Mouse (Mus musculus) forebrain, embryonic 13.5 days (tissue): ENCODE results near the gene Prr15l. TPM values are rescaled to one million over a fixed set of nuclear protein-coding genes. Genes with fewer than 3 reads are reported as not detected.
A peak's percentile ranks its signal among the peaks of the same experiment; 100 is the strongest.

Source experiments
- ATAC-seq: fragments of 200-750 bp; cut with Nextera tagmentation; 2 replicates; pipeline ENCODE4 v1.8.0; 2017
- H3K27ac ChIP-seq: fragments of 300-500 bp; sonication (generic); 2 replicates; pipeline ENCODE4 v1.5.1; 2015; ENCODE audit warnings: inconsistent platforms, mild to moderate bottlenecking, moderate library complexity
- H3K27me3 ChIP-seq: fragments of 300-500 bp; sonication (generic); 2 replicates; pipeline ENCODE4 v1.6.1; 2015; ENCODE audit warnings: mild to moderate bottlenecking, inconsistent platforms
- H3K36me3 ChIP-seq: fragments of 300-500 bp; sonication (generic); 2 replicates; pipeline ENCODE4 v1.6.1; 2015; ENCODE audit warnings: mild to moderate bottlenecking, inconsistent platforms; ENCODE audit not compliant: poor library complexity, severe bottlenecking
- H3K4me1 ChIP-seq: fragments of 300-500 bp; sonication (generic); 2 replicates; pipeline ENCODE4 v1.6.1; 2015; ENCODE audit warnings: inconsistent platforms
- H3K4me2 ChIP-seq: fragments of 300-500 bp; sonication (generic); 2 replicates; pipeline ENCODE4 v1.6.1; 2015; ENCODE audit warnings: inconsistent platforms, mild to moderate bottlenecking, moderate library complexity
- H3K4me3 ChIP-seq: fragments of 300-500 bp; sonication (generic); 2 replicates; pipeline ENCODE4 v1.5.1; 2015; ENCODE audit warnings: mild to moderate bottlenecking, inconsistent platforms
- H3K9ac ChIP-seq: fragments of 300-500 bp; sonication (generic); 2 replicates; pipeline ENCODE4 v1.6.1; 2015; ENCODE audit warnings: mild to moderate bottlenecking, inconsistent platforms
- H3K9me3 ChIP-seq: fragments of 300-500 bp; sonication (generic); replicated peaks from 2 replicates; pipeline ENCODE4 v1.6.1; 2016; ENCODE audit warnings: inconsistent platforms
- WGBS: fragments of 180-500 bp; shearing (Covaris S2); methylation state at CpG from one replicate; pipeline ENCODE4 v1.1.7; 2015; 5-methylcytosine and 5-hydroxymethylcytosine counted together
- polyA plus RNA-seq: library from polyadenylated mRNA; unstranded; fragments of >200 nt; fragmentation: Nextera tagmentation; extraction: Ambion mirVana; gene quantifications from 2 replicates; pipeline ENCODE4 v1.2.1, GENCODE M21; 2015

Gene Prr15l
- polyA plus RNA-seq, 1 experiment from 2014 or later, result 0.08 TPM

DNA sequence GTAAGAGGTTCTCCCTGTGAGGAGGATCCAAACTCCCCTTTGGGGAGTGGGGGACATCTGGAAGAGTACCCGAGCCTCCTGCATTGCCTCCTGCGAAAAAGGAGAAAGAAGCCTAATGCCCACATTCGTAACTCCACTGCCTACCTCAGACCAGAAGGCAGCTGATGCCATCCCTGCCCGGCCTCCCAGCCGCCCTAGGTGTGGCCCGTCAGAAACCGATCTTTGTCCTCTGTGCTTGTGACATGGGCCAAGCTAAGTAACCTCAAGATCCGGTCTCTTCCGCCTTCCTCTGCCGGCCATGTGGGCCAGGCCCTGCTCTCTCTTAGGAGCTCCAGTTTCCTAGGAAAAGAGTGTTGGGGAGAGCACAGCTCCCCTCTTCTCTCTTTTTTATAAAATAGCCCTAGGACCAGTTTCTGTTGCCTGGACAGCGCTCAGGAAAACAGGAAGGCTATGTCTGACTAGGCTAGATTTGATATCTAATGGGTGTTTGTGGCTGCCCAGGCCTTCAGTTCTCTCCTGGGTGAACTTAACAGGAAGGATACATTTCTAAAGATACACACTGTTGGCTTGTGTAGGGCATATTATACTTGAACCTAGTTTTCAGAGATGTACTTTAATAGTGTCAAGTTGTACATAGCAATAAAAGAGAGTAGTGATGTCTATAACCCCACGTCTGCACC is 2.3 kb upstream of the Prr15l start:
- ATAC-seq, result no peak
- no peak overlapping the region for H3K4me3 ChIP-seq
- H3K4me2 ChIP-seq, result no peak overlapping the region
- no peak overlapping the region for H3K9ac ChIP-seq
- H3K27me3 ChIP-seq, result peaks cover 32% of the 10 kb centered on the region
- H3K9me3 ChIP-seq, result no peaks in the 10 kb centered on the region
- H3K27ac ChIP-seq, result no peak overlapping the region
- 88% methylated on average over 12 of the region's 12 CpGs for WGBS
- no peaks in the 10 kb centered on the region for H3K36me3 ChIP-seq
- no peaks in the 10 kb centered on the region for H3K4me1 ChIP-seq

DNA sequence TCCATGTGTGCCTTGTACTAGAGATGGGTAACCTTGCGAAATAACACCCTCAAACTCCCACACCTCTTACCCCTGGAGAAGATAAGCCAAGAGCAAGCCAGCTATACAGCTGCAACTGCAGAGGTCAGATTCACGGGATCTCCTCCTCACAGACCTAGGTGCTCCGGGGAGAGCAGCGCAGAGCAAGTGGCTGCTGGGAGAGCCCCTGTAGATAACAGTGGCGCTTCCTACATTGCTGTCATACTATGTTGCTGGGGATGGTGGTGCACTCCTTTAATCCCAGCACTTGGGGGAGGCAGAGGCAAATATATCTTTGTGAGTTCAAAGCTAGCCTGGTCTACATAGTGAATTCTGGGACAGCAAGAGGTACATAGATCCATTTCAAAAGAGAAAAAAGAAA is 1.3 kb upstream of the Prr15l start:
- no peaks in the 10 kb centered on the region for H3K36me3 ChIP-seq
- no peak overlapping the region for H3K4me2 ChIP-seq
- 83% methylated on average over 5 of the region's 5 CpGs for WGBS
- no peak overlapping the region for H3K4me3 ChIP-seq
- H3K4me1 ChIP-seq, result no peaks in the 10 kb centered on the region
- no peak overlapping the region for H3K27ac ChIP-seq
- no peak overlapping the region for H3K9ac ChIP-seq
- no peak for ATAC-seq
- peaks cover 35% of the 10 kb centered on the region for H3K27me3 ChIP-seq
- no peaks in the 10 kb centered on the region for H3K9me3 ChIP-seq

DNA sequence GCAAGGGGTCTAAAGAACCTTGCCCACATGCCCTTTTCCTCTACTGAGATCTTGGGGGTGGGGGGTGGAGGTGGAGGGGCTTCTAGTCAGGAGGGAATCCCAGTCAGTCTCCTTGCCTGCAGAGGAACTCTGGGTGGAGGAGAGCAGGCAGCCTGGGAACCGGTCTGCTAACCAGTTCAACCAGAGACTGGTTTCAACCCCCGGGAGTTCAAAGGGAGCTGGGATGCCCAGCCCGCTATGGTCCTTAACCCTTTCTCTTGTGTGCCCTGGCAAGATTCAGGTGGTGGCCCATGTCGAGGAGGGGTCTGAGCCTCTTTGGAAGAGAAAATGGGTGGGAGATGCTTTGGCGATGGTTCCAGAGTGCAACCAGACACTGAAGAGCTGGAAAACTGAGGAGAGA is 787 bp downstream of the Prr15l start:
- Histone ChIP-seq H3K36me3 (no peaks in the 10 kb centered on the region), H3K27me3 (peaks cover 35% of the 10 kb centered on the region), H3K4me3 (no peak overlapping the region), H3K9ac (no peak overlapping the region), H3K9me3 (no peaks in the 10 kb centered on the region), H3K27ac (no peak overlapping the region), H3K4me1 (no peaks in the 10 kb centered on the region), H3K4me2 (no peak overlapping the region)
- WGBS, result 10% methylated on average over 5 of the region's 5 CpGs
- no peak for ATAC-seq

DNA sequence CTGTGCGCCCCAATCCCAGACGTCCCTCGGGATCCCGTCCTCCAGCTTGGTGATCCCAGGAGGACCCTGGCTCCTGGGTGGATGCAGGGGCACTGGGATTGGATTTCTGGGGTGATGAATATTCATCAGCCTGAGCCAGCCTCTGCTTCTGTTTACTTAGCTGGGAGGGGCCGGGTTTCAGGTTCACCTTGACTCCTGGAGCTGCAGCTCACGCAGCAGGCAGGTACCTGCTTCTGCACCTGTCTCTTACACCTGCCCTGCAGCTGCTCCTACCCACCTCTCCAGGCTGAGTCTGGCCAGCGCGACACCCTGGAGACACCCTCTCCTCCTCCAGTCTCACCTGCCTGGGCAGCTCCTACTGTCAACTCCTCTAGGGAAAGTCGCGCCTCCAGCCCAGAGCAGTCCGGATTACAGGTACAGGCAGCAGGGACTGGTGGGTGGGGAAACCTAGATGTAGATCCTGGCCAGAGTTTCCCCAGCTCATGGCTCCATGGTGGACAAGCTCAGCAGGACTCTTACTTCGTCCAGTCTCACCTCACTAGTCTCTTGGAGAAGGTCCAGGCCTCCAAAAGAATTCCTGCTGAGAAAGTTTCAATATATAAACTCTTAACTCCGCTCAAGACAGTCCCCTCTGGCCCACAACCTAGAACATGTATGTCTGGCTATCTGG is 1.3 kb downstream of the Prr15l start:
- H3K9ac ChIP-seq, result no peak overlapping the region
- H3K4me2 ChIP-seq, result no peak overlapping the region
- H3K9me3 ChIP-seq, result no peaks in the 10 kb centered on the region
- no peak overlapping the region for H3K4me3 ChIP-seq
- no peak overlapping the region for H3K27ac ChIP-seq
- no peaks in the 10 kb centered on the region for H3K4me1 ChIP-seq
- ATAC-seq, result no peak
- WGBS, result 14% methylated on average over 13 of the region's 13 CpGs
- H3K27me3 ChIP-seq, result peaks cover 35% of the 10 kb centered on the region
- H3K36me3 ChIP-seq, result no peaks in the 10 kb centered on the region

DNA sequence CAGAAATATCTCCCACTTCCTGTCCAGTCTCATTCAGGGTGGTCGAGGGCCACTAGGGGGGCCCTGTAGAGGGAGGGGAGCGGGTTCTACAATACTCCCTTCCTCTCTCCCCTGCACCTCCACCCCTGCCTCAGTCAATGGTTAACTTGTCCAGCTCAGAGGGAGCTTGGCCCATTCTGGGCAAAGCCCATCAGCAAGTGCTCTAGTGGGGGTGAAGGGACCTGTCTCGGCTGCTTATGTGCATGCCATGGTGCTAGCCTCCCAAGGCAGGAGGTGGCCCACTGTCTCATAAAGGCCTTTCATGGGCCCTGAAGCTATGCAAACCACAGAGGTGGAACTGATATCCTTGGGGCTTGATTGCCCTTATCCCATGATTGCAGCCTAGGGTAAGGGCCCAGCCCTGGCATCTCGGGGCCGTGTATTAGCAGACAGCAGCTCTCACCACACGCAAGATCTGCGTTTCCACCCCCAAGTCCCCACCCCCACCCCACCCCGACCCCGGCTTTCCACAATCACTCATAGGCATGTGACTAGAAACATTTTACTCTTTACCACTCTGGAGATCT is 1.9 kb downstream of the Prr15l start:
- no peak overlapping the region for H3K9ac ChIP-seq
- no peak overlapping the region for H3K4me3 ChIP-seq
- ATAC-seq, result no peak
- WGBS, result 70% methylated on average over 9 of the region's 9 CpGs
- H3K9me3 ChIP-seq, result no peaks in the 10 kb centered on the region
- no peaks in the 10 kb centered on the region for H3K4me1 ChIP-seq
- H3K36me3 ChIP-seq, result no peaks in the 10 kb centered on the region
- H3K27ac ChIP-seq, result no peak overlapping the region
- H3K4me2 ChIP-seq, result no peak overlapping the region
- peaks cover 35% of the 10 kb centered on the region for H3K27me3 ChIP-seq

DNA sequence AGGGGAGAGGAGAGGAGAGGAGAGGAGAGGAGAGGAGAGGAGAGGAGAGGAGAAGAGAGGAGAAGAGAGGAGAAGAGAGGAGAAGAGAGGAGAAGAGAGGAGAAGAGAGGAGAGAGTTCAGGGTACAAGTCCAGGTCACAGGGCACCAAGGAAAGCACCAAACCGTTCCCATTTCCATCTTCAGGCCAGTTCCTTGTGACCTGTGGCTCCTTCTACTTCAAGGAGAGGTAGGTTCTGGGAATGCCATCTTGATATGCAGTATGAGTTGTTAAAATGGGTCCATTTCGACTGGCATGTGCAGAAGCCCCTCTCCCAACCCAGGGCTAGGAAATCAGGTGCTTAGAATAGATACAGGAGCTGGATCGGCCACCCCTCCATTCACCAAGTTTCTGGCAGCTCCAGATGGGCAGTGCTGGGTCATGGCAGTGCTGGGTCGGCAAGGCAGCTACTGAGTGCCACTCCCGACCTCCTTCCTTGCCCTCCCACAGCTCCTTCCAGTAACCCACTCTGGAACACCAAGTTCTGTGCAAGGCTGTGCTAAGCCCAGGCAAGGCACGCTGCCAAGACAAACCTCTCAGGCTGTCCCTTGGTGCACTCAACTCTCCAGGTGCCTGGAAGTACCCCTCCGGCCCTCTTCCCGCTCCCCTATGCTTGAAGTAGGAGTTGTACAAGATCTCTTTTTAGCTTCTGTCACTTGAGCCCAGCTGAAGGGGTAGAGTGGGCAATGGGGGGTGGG is 3.6 kb downstream of the Prr15l start:
- peaks cover 35% of the 10 kb centered on the region for H3K27me3 ChIP-seq
- H3K4me1 ChIP-seq, result no peaks in the 10 kb centered on the region
- no peak overlapping the region for H3K9ac ChIP-seq
- 72% methylated on average over 8 of the region's 8 CpGs for WGBS
- no peak overlapping the region for H3K4me2 ChIP-seq
- H3K36me3 ChIP-seq, result no peaks in the 10 kb centered on the region
- no peaks in the 10 kb centered on the region for H3K9me3 ChIP-seq
- no peak overlapping the region for H3K27ac ChIP-seq
- H3K4me3 ChIP-seq, result no peak overlapping the region
- no peak for ATAC-seq

DNA sequence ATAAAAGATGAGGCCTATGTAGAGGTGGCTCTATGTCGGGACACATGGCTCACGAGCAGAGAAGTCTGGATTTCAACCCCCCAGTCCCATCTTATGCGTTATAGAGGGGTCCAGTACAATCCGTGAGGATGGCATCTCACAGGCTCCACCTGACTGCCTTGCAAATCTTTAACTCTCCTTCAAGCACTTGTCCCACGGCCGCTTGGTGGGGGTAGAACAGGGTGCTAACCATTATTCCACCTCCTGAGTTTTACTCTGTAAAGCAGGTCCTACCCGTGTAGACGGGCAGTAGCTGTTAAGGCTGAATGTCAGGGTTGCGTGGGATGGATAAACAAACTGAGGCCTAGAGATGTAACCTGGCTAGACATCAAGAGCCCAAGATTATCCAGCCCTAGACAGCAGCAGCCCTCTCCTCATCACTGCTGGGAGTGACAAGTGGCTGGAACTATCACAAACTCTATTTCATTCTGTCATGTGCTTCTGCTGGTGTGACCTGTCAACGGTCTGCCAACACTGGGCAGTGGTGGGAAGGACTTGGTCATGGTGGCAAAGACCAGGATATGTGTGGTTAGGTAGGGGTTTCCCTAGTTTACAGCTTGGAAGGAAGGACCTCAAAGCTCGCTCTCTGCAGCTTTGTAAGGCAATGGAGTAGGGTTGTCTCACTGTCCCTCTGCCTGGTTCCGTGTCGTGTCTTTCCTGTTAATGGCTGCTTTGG is 5.8 kb downstream of the Prr15l start:
- Histone ChIP-seq H3K9ac (no peak overlapping the region), H3K4me2 (no peak overlapping the region), H3K36me3 (no peaks in the 10 kb centered on the region), H3K27ac (no peak overlapping the region), H3K4me1 (no peaks in the 10 kb centered on the region), H3K27me3 (peaks cover 20% of the 10 kb centered on the region), H3K9me3 (no peaks in the 10 kb centered on the region), H3K4me3 (no peak overlapping the region)
- WGBS, result 93% methylated on average over 13 of the region's 13 CpGs
- ATAC-seq, result no peak

DNA sequence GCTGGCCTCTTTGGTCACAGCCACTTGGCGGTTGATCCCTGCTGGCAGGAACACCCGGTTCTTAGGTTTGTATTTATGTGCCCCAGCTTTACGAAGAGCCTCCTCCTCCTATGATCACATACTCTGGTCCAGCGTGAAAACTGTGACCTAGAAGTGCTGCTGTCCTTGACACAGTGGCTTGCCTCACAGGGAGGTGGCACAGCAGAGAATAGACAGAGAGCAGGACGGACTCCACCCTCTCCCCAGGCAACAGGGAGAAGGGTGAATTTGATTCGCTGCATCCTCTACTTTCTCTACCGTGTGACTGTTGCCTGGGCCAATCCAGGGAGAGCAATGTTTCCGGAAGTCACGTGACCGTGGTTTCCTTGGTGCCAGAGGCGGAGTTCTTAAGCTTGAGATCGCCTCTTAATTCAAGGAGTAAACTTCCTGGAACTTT is 7.0 kb downstream of the Prr15l start:
- no peak overlapping the region for H3K27ac ChIP-seq
- ATAC-seq, result 0 out of 2 replicates have a peak, but pooled peaks have one; percentile 62
- peak overlapping the region; percentile 32 for H3K4me2 ChIP-seq
- no peaks in the 10 kb centered on the region for H3K4me1 ChIP-seq
- peaks cover 8% of the 10 kb centered on the region for H3K27me3 ChIP-seq
- no peaks in the 10 kb centered on the region for H3K9me3 ChIP-seq
- no peaks in the 10 kb centered on the region for H3K36me3 ChIP-seq
- H3K4me3 ChIP-seq, result no peak overlapping the region
- no peak overlapping the region for H3K9ac ChIP-seq
- WGBS, result 24% methylated on average over 12 of the region's 12 CpGs

DNA sequence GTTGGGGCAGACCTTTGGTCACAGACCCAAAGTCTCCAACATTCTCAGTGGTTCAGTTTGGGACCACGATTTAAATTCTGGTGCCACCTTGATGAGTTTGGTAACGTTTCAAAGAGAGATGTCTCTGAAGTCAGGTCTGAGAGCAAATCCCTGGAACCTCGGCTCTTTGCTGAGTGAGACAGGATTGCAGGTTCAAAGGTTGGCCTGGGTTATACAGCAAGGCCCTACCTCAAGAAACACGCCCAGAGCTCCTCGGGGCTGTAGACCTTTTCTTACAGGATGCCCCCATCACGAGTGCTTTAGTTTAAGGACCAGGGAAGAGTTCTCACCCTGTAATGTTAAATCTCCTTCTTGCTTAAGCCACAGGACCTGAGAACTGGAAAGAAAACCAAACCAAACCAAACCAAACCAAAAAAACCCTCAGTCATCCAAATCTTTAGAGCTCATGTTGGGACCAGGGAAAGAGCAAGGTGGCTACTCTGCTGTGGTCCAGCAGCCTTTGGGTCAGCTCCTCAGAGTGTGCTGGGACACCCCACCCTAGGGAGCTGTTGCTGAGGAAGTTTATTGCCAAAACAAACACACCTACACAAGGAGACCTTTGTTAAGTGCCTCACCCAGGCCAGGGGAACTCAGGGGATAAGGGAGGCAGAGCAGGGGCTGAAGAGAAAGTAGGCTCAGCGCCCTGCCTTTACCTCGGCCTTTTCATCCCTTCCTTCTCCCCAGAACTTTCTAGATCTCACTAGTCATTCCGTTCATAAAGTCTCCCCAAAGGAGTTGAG is 8.2 kb downstream of the Prr15l start:
- no peaks in the 10 kb centered on the region for H3K4me1 ChIP-seq
- no peaks in the 10 kb centered on the region for H3K27me3 ChIP-seq
- no peak overlapping the region for H3K27ac ChIP-seq
- no peak overlapping the region for H3K4me2 ChIP-seq
- no peak for ATAC-seq
- no peaks in the 10 kb centered on the region for H3K36me3 ChIP-seq
- no peak overlapping the region for H3K4me3 ChIP-seq
- WGBS, result 90% methylated on average over 9 of the region's 9 CpGs
- H3K9me3 ChIP-seq, result no peaks in the 10 kb centered on the region
- H3K9ac ChIP-seq, result no peak overlapping the region

DNA sequence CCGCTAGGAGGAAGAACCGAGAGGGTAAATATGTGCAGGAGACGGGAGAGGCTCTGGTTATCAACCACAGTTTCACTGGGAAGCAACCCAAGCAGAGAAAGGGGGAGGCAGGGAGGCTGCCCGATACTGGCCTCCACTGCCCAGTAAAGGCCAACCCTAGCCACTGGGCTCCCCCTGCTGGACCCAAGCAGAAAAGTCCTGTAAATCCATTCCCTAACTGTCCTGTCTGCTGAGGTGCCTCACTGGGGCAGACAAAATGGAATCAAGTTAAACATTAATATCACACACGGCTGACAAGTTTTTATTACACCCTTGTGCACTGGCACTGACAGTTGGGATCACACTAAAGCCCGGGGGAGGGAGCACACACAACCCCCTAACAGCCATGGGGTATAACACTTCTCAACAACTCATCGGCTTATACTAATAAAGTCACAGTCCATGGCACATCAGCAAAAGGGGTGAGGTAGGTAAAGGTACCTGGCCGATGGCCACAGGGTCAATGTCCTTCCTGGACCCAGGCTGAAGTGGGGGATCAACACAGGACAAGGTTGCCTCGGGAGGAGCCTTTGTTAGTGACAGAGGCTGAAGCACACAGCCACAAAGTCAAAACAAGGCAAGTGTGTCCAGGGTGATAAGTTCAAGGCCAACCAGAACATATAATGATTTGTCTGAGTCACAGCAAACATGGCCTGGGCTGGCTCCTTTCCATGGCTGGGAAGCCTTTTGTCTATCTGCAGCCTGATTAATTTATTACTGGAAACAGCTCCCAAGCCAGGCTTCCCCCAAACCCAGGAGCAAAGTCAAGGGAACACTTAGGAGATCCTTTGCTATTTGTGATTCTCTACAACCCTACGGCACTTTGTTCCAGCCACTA is 9.9 kb downstream of the Prr15l start:
- H3K4me2 ChIP-seq, result no peak overlapping the region
- H3K27me3 ChIP-seq, result peaks cover 4% of the 10 kb centered on the region; the same call in 1 of the 2 replicates
- H3K4me1 ChIP-seq, result no peaks in the 10 kb centered on the region
- ATAC-seq, result no peak
- 56% methylated on average over 10 of the region's 10 CpGs for WGBS
- no peaks in the 10 kb centered on the region for H3K36me3 ChIP-seq
- no peak overlapping the region for H3K9ac ChIP-seq
- no peak overlapping the region for H3K27ac ChIP-seq
- H3K9me3 ChIP-seq, result no peaks in the 10 kb centered on the region
- no peak overlapping the region for H3K4me3 ChIP-seq
